ENCODE assay signal across 8 mouse cellular contexts in genomic region chr12:35534754-35535236, GRCm38 (mm10). TPM values are rescaled to one million over a fixed set of nuclear protein-coding genes. Genes with fewer than 3 reads are reported as not detected.
DNase-seq lines count a peak whose midpoint lies in the region; ATAC-seq and TF ChIP-seq lines count a peak whose summit lies in the region.

Ahr (minus strand) TSS chr12:35535038.

- H3K4me3 ChIP-seq in E14TG2a.4 (replicated peaks; ENCODE audit: low read length), result peak within 1 kb of the TSS; percentile 87
- peak within 1 kb of the TSS; percentile 72 for H3K4me3 ChIP-seq in forebrain, embryonic 16.5 days (replicated peaks; ENCODE audit: low read length)
- H3K4me3 ChIP-seq in layer of hippocampus, adult 2 months, result peak within 1 kb of the TSS; percentile 88
- H3K4me3 ChIP-seq in lung, adult 2 months (replicated peaks; ENCODE audit: extremely low read depth, low read depth, low read length), result peak within 1 kb of the TSS; percentile 93
- peak within 1 kb of the TSS; percentile 90 for H3K4me3 ChIP-seq in neural tube, embryonic 15.5 days (replicated peaks)

- H3K9ac ChIP-seq in forebrain, embryonic 16.5 days (replicated peaks; ENCODE audit: low read depth, low read length), result peak within 1 kb of the TSS; percentile 74
- H3K9ac ChIP-seq in neural tube, embryonic 15.5 days (replicated peaks), result peak within 1 kb of the TSS; percentile 83

- peak; percentile 85 for ATAC-seq in cerebellum, adult (ENCODE audit: insufficient number of reproducible peaks, low FRiP score, low TSS enrichment)
- ATAC-seq in forebrain, embryonic 16.5 days, result peak; percentile 99
- ATAC-seq in neural tube, embryonic 15.5 days (ENCODE audit: low FRiP score), result peak; percentile 97

- peak; percentile 85; the same call in 1 of the 2 replicates for TF ChIP-seq POLR2A in lung, adult 2 months (IDR thresholded peaks at IDR 0.05; ENCODE audit: borderline replicate concordance, extremely low read depth, low read depth, low read length)

- peak within 1 kb of the TSS; percentile 47; the same call in 1 of the 2 replicates for H3K27ac ChIP-seq in forebrain, embryonic 16.5 days (ENCODE audit: low read length)
- H3K27ac ChIP-seq in layer of hippocampus, adult 2 months, result peak within 1 kb of the TSS; percentile 81
- peak within 1 kb of the TSS; percentile 78 for H3K27ac ChIP-seq in neural tube, embryonic 15.5 days (replicated peaks)

- H3K9me3 ChIP-seq in E14TG2a.4 (ENCODE audit: low read length), result no peaks in the 10 kb centered on the region
- no peaks in the 10 kb centered on the region for H3K9me3 ChIP-seq in forebrain, embryonic 16.5 days (ENCODE audit: control insufficient read depth, low read length)
- H3K9me3 ChIP-seq in neural tube, embryonic 15.5 days (replicated peaks), result no peaks in the 10 kb centered on the region

- H3K4me1 ChIP-seq in E14TG2a.4 (replicated peaks; ENCODE audit: low read depth, low read length), result peaks cover 10% of the 10 kb centered on the region
- H3K4me1 ChIP-seq in forebrain, embryonic 16.5 days (replicated peaks; ENCODE audit: control insufficient read depth, insufficient read depth, low read length), result peaks cover 7% of the 10 kb centered on the region
- H3K4me1 ChIP-seq in lung, adult 2 months (ENCODE audit: control insufficient read depth, insufficient read depth, low read length), result peaks cover 5% of the 10 kb centered on the region
- 0 out of 2 replicates have a peak, but pooled peaks cover 9% of the 10 kb centered on the region for H3K4me1 ChIP-seq in neural tube, embryonic 15.5 days

- no peak for TF ChIP-seq CTCF in E14TG2a.4 (conservative IDR thresholded peaks at IDR 0.05; ENCODE audit: low read length)
- TF ChIP-seq CTCF in layer of hippocampus, adult 2 months (conservative IDR thresholded peaks at IDR 0.05), result no peak
- TF ChIP-seq CTCF in lung, adult 2 months (IDR thresholded peaks at IDR 0.05; ENCODE audit: insufficient read depth, low read length), result no peak

- intact Hi-C loops in heart, postnatal 36 days (cut with DNase I), result loop anchor here (5.0 to 10.0 kb wide), 3 partner anchors 72 to 350 kb away; no protein-coding TSS in a partner anchor

- WGBS in forebrain, embryonic 16.5 days, result 0% methylated on average over 34 of the region's 52 CpGs
- under 1% methylated on average over 50 of the region's 52 CpGs for WGBS in lung, adult 2 months
- under 1% methylated on average over 52 of the region's 52 CpGs for WGBS in neural tube, embryonic 15.5 days

- no peaks in the 10 kb centered on the region; the same call in 1 of the 2 replicates for H3K27me3 ChIP-seq in E14TG2a.4 (ENCODE audit: insufficient read depth, low read length)
- no peaks in the 10 kb centered on the region; the same call in 1 of the 2 replicates for H3K27me3 ChIP-seq in forebrain, embryonic 16.5 days (replicated peaks; ENCODE audit: control insufficient read depth, insufficient read depth, low read length)
- no peaks in the 10 kb centered on the region for H3K27me3 ChIP-seq in neural tube, embryonic 15.5 days (replicated peaks)

- H3K36me3 ChIP-seq in E14TG2a.4 (ENCODE audit: insufficient read depth, low read length), result no peaks in the 10 kb centered on the region
- no peaks in the 10 kb centered on the region for H3K36me3 ChIP-seq in forebrain, embryonic 16.5 days (ENCODE audit: control insufficient read depth, insufficient read depth)
- no peaks in the 10 kb centered on the region for H3K36me3 ChIP-seq in neural tube, embryonic 15.5 days

- peak within 1 kb of the TSS; percentile 96 for H3K4me2 ChIP-seq in forebrain, embryonic 16.5 days (ENCODE audit: low read length)
- H3K4me2 ChIP-seq in neural tube, embryonic 15.5 days, result peak within 1 kb of the TSS; percentile 94

- peak; percentile 74 to 80 for DNase-seq in heart, postnatal 36 days
- peak; percentile 87 for DNase-seq in layer of hippocampus, adult 2 months (ENCODE audit: low spot score in 2 of 2)
- DNase-seq in lung, adult 2 months, result peak; percentile 84
- DNase-seq in testis, postnatal 10 days (ENCODE audit: low spot score), result peak; percentile 92

RNA-seq across cellular contexts. Expression of gene Ahr, which starts in this region (rescaled TPM):
- polyA plus RNA-seq in forebrain, embryonic 16.5 days (2015; fragmentation: Nextera tagmentation; extraction: Ambion mirVana), result 1.9 TPM in 2 replicates
- total RNA-seq in heart, postnatal 36 days (2021), result 1 to 10 TPM; 5.2 to 6.4 TPM
- total RNA-seq in layer of hippocampus, adult 2 months (2021), result 1 to 10 TPM; 6.8 to 7.6 TPM
- polyA plus RNA-seq in lung, adult 2 months (2012; rRNA removed), result 31.6 and 37.1 TPM in 2 replicates
- 4.5 and 7.3 TPM in 2 replicates for polyA plus RNA-seq in neural tube, embryonic 15.5 days (2015; fragmentation: Nextera tagmentation; extraction: Ambion mirVana)

Comparison
In these comparisons a context has a peak if more than half of its experiments do, and no peak if none do; other contexts are left out.
1. Peak in every context shown above with its lines: DNase-seq, ATAC-seq, H3K4me3 ChIP-seq and H3K27ac ChIP-seq.